Mouse (Mus musculus) kidney, adult 2 months (tissue): ENCODE data around the gene Eefsec.

ENCODE experiments used
- CTCF ChIP-seq: fragments of 200-500 bp; conservative IDR thresholded peaks from 2 replicates; pipeline ENCODE4 v1.5.1; 2011; ENCODE audit warnings: low read depth, mild to moderate bottlenecking, control low read depth, low read length, moderate library complexity, mixed read lengths; ENCODE audit not compliant: insufficient read depth, insufficient read length
- POLR2A ChIP-seq: fragments of 200-500 bp; IDR thresholded peaks from one replicate; pipeline ENCODE4 v1.6.1; 2011; ENCODE audit warnings: low read depth, low read length, control low read depth

- TF ChIP-seq CTCF (no peak), POLR2A (no peak)
Observed at GRCm38 (mm10) chr6:88233996-88234395, 212.3 kb downstream of the Eefsec start.
